Mouse (Mus musculus) brain, embryonic 14.5 days (tissue): ENCODE data around the gene Kif5c. TPM values are rescaled to one million over a fixed set of nuclear protein-coding genes. Genes with fewer than 3 reads are reported as not detected.

Source experiments
- DNase-seq: peaks from one replicate; pipeline ENCODE4 v3.0.0-alpha.2; 2011; ENCODE audit warnings: low read depth
- CTCF ChIP-seq: fragments of 200-500 bp; IDR thresholded peaks from 2 replicates; pipeline ENCODE4 v1.5.1; 2012; ENCODE audit warnings: inconsistent platforms, mild to moderate bottlenecking, moderate library complexity, borderline replicate concordance; ENCODE audit not compliant: insufficient read depth, insufficient read length; ENCODE audit errors: extremely low read depth
- POLR2A ChIP-seq: fragments of 200-500 bp; IDR thresholded peaks from 2 replicates; pipeline ENCODE4 v1.6.1; 2012; ENCODE audit warnings: mild to moderate bottlenecking, inconsistent platforms, borderline replicate concordance; ENCODE audit not compliant: poor library complexity, insufficient read depth, insufficient read length, severe bottlenecking; ENCODE audit errors: extremely low read depth
- polyA plus RNA-seq: library from polyadenylated mRNA; depleted of rRNA; stranded (reverse); fragments of >200 nt; gene quantifications from 2 replicates; pipeline ENCODE4 v1.2.3, GENCODE M21; 2012; rRNA removed

Gene Kif5c
- polyA plus RNA-seq, 1 experiment, result 253 TPM

DNA sequence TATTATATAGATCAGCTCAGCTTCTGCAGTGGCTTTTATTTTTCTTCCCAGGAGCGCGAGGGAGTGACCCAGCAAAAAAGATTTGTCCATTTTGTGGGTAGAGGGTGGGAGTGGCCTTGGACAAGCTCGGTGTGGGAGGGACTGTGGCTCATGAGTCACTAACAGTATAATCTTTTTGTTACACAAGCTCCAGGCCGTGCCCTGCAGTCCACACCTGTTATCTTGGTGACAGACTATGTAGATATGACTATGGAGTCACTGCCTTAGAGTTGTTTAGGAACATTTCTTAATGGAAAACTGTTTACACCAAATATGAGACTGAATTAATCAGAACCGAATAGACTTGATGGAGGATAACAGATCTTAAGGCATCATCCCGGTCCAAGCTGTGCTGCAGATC lies 194.9 kb downstream of the Kif5c start:
- TF ChIP-seq POLR2A (no peak), CTCF (no peak)
- DNase-seq, result no peak

DNA sequence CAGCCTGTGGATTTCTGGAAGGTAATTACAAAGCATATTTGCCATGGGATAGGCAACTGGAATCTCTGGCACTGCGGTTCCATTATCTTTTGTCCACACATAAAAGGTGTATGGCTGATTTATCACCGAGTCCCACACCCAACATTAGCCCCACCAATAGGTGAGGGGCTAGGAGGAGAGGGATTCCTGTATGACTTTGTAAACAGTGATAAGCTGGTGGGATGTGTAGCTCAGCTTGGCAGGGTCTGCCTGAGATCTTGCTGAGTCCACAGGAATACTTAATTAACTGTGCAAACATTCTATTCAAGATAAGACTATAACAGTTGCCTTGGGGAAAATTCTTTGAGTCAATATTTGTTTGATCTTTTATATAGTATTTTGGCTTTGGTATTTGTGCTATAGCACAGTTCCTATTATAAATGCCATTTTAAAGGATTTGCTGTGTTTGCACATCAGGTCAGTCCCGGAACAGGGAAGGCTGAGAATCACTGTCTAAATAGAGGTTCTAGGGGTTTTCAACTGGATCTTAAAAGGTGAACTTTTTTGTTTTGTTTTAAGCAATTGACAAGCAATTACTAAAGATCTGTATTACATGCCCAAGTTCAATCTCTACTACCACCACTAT lies 196.7 kb downstream of the Kif5c start:
- no peak for TF ChIP-seq POLR2A
- TF ChIP-seq CTCF, result no peak
- DNase-seq, result no peak

DNA sequence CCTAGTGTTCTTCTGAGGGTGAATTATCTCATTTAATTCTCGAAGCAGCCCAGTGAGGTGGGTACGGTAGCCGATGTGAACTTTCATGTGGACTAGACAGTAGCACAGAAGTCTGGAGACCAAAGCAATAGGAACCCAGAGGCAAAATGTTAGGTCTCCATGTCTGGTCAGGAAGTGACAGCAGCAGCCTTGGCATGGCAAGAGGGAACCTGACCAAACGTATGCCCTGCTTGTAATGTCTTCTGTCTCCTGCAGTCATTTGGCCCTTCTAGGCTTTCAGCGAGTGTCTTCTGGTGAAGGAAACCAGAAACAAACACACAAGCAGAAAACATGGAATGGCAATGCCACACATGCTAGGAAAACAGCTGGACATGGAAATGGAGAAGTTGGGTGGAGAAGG lies 197.5 kb downstream of the Kif5c start:
- no peak for TF ChIP-seq CTCF
- no peak for TF ChIP-seq POLR2A

DNA sequence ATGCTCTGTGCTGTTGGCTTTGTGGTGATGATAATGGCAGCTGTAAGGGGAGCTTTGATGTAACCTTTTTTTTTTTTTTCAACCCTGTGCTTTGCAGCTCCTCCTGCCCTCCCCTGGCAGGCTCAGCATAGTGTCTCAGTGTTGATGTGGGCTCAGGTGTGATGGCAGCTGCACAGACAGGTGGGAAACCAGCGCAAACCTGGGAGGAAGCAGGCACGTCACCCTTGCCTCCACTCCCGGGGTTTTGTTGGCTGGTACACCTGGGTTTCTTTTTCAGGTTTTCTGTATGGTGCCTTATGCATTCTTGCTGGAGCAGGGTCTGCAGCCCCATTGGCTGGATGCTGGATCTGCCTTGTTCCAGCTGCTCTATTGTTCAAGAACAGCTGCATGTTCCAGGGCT lies 198.1 kb downstream of the Kif5c start:
- DNase-seq, result no peak
- TF ChIP-seq CTCF (no peak), POLR2A (no peak)

More for the DNA sequence above, 197.5 kb downstream of the Kif5c start:
- DNase-seq, result no peak

DNA sequence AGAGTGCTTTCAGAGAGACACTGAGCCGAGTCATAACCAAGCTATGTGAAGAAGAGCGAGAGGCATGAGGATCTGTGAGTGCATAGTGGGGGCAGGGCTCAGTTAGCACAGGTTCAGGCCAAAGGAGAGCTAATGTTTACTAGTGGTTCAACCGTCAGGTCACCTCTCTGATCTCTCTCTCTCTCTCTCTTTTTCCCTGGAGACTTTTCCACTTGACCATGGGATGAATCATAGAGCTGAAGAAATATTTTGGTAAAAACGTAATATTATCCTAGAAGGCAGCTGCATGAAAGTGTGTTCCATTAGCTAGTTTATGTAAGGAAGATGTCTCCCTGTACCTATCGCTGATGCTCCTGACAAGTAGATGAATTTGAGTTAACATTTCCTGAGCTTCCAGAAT lies 199.0 kb downstream of the Kif5c start:
- no peak for DNase-seq
- no peak for TF ChIP-seq CTCF
- TF ChIP-seq POLR2A, result no peak

DNA sequence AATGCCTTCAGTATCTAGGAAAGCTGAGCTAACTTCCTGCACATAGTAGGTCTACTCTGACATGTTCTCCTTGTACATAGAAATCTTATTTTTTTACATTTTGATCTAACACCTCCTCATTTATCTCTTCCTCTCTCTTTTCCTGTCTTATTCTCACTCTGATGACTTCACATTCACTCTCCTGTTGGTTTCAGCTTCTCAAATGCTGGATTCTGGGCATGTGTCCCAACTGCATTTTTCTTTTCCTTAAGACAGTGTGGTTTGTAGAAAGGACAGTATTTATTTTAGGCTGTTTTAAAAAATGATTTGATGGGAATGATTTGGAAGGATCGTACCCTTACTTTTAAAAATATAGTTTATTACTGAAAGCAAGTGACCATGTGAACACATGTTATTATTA lies 203.2 kb downstream of the Kif5c start:
- no peak for DNase-seq
- TF ChIP-seq POLR2A, result no peak
- no peak for TF ChIP-seq CTCF

Other genes with a start within 250 kb of the Kif5c start
- 30.2 and 40.0 TPM in 2 replicates for gene Epc2, start 167.8 kb upstream of the Kif5c start, polyA plus RNA-seq
- gene Lypd6b, start 168.4 kb downstream of the Kif5c start, polyA plus RNA-seq, result 5.4 and 6.2 TPM in 2 replicates